15 mouse cellular contexts compared by ENCODE assay signal in genomic region chr4:151222635-151223034, GRCm38 (mm10).
DNase-seq lines count a peak whose midpoint lies in the region; ATAC-seq lines count a peak whose summit lies in the region.
"Had no signal": no experiment of that assay in that cellular context is flagged by ENCODE, and none has a peak within 500 bp of the region (broad histone marks: within the 10 kb centered on the region; RNA-seq: fewer than 3 reads in every experiment).

No protein-coding gene starts in this region.

- H3K9ac ChIP-seq in embryonic facial prominence, embryonic 13.5 days: 0 out of 2 replicates have a peak overlapping the region, but pooled peaks have one; percentile 6
- H3K9ac ChIP-seq in limb, embryonic 11.5 days (ENCODE audit: low read length): no peak overlapping the region
- H3K9ac ChIP-seq: limb, embryonic 12.5 days; liver, postnatal 0 days had no signal

- H3K36me3 ChIP-seq in embryonic facial prominence, embryonic 13.5 days: no peaks in the 10 kb centered on the region
- H3K36me3 ChIP-seq in embryonic facial prominence, embryonic 10.5 days (replicated peaks): no peaks in the 10 kb centered on the region
- no peaks in the 10 kb centered on the region for H3K36me3 ChIP-seq in limb, embryonic 11.5 days (ENCODE audit: control insufficient read depth, insufficient read depth, low read length)
- H3K36me3 ChIP-seq: limb, embryonic 12.5 days had no signal

- 16% methylated on average over 10 of the region's 10 CpGs for WGBS in embryonic facial prominence, embryonic 13.5 days
- 20% methylated on average over 10 of the region's 10 CpGs for WGBS in embryonic facial prominence, embryonic 10.5 days
- WGBS in limb, embryonic 11.5 days: 16% methylated on average over 10 of the region's 10 CpGs

- no peak overlapping the region for H3K4me3 ChIP-seq in embryonic facial prominence, embryonic 13.5 days
- H3K4me3 ChIP-seq in embryonic facial prominence, embryonic 10.5 days: no peak overlapping the region
- no peak overlapping the region for H3K4me3 ChIP-seq in limb, embryonic 11.5 days (ENCODE audit: low read depth, low read length)
- H3K4me3 ChIP-seq: limb, embryonic 12.5 days had no signal

- no peaks in the 10 kb centered on the region for H3K9me3 ChIP-seq in embryonic facial prominence, embryonic 13.5 days
- H3K9me3 ChIP-seq in embryonic facial prominence, embryonic 10.5 days: no peaks in the 10 kb centered on the region
- H3K9me3 ChIP-seq in limb, embryonic 11.5 days (ENCODE audit: control insufficient read depth, low read length): no peaks in the 10 kb centered on the region
- H3K9me3 ChIP-seq: limb, embryonic 12.5 days had no signal

- no peak overlapping the region for H3K4me2 ChIP-seq in embryonic facial prominence, embryonic 13.5 days
- no peak overlapping the region for H3K4me2 ChIP-seq in limb, embryonic 11.5 days (ENCODE audit: low read depth, severe bottlenecking)
- H3K4me2 ChIP-seq: heart, embryonic 11.5 days; limb, embryonic 12.5 days had no signal

- H3K4me1 ChIP-seq in embryonic facial prominence, embryonic 13.5 days: 0 out of 2 replicates have a peak, but pooled peaks cover 6% of the 10 kb centered on the region
- peaks cover 18% of the 10 kb centered on the region for H3K4me1 ChIP-seq in embryonic facial prominence, embryonic 10.5 days
- H3K4me1 ChIP-seq in limb, embryonic 11.5 days (ENCODE audit: control insufficient read depth, insufficient read depth, low read length): peaks cover 10% of the 10 kb centered on the region

- no peak for DNase-seq in embryonic facial prominence, embryonic 10.5 days (ENCODE audit: low spot score)
- peak; percentile 66 for DNase-seq in retina, postnatal 1 day
- DNase-seq in retina, embryonic 14.5 days (ENCODE audit: low spot score): no peak
- peak; percentile 45 for DNase-seq in limb, embryonic 11.5 days (ENCODE audit: low spot score)
- no peak for DNase-seq in cerebellum, adult 18-20 months
- no peak for DNase-seq in layer of hippocampus, adult 9-10 months (ENCODE audit: low spot score)
- DNase-seq in ovary, adult 18-20 months (ENCODE audit: low spot score): no peak
- DNase-seq: adrenal gland, postnatal 10 days; cerebellum, postnatal 36 days; gastrocnemius, postnatal 10 days; liver, postnatal 0 days; thymus, adult 18-20 months had no signal

- no peak overlapping the region for H3K27ac ChIP-seq in embryonic facial prominence, embryonic 13.5 days
- H3K27ac ChIP-seq in embryonic facial prominence, embryonic 10.5 days (replicated peaks): no peak overlapping the region
- no peak overlapping the region for H3K27ac ChIP-seq in limb, embryonic 11.5 days (replicated peaks; ENCODE audit: low read depth, low read length)
- H3K27ac ChIP-seq: limb, embryonic 12.5 days had no signal

- ATAC-seq in embryonic facial prominence, embryonic 13.5 days (ENCODE audit: insufficient number of reproducible peaks, insufficient read depth, low FRiP score, low TSS enrichment, low read depth): no peak
- no peak for ATAC-seq in limb, embryonic 11.5 days (ENCODE audit: insufficient number of reproducible peaks, low FRiP score, low TSS enrichment, low read depth)
- ATAC-seq: liver, postnatal 0 days had no signal

- H3K27me3 ChIP-seq in embryonic facial prominence, embryonic 13.5 days: no peaks in the 10 kb centered on the region
- peaks cover 5% of the 10 kb centered on the region; the same call in 1 of the 2 replicates for H3K27me3 ChIP-seq in embryonic facial prominence, embryonic 10.5 days (replicated peaks; ENCODE audit: low read depth, poor library complexity, severe bottlenecking)
- H3K27me3 ChIP-seq in limb, embryonic 11.5 days (ENCODE audit: control insufficient read depth, insufficient read depth, low read length): no peaks in the 10 kb centered on the region

Comparison
In these comparisons a context has a peak if more than half of its experiments do, and no peak if none do; other contexts are left out.
1. DNase-seq: peak in retina, postnatal 1 day (single experiment) and limb, embryonic 11.5 days (single experiment); none in embryonic facial prominence, embryonic 10.5 days (single experiment), retina, embryonic 14.5 days (single experiment), cerebellum, adult 18-20 months (0 of 2), layer of hippocampus, adult 9-10 months (single experiment) and ovary, adult 18-20 months (single experiment).